Mouse (Mus musculus) liver, adult 2 months (tissue): ENCODE results near the gene Hnrnpul1.

Experiments used
- CTCF ChIP-seq: fragments of 200-500 bp; IDR thresholded peaks from 2 replicates; pipeline ENCODE4 v1.5.1; 2011; ENCODE audit warnings: low read depth, low read length, control low read depth
- POLR2A ChIP-seq: fragments of 200-500 bp; IDR thresholded peaks from 2 replicates; pipeline ENCODE4 v1.6.1; 2011; ENCODE audit warnings: low read length, control low read depth; ENCODE audit not compliant: insufficient read depth; ENCODE audit errors: extremely low read depth

GRCm38 (mm10) chr7:25686680-25687531 lies 67.7 kb downstream of the Hnrnpul1 start, which contains the start of gene Tgfb1:
- TF ChIP-seq CTCF (peak; percentile 71), POLR2A (no peak)
